Mouse (Mus musculus) embryonic facial prominence, embryonic 10.5 days (tissue): ENCODE data around the gene Serpina3g. TPM values are rescaled to one million over a fixed set of nuclear protein-coding genes. Genes with fewer than 3 reads are reported as not detected.
A peak's percentile ranks its signal among the peaks of the same experiment; 100 is the strongest.

ENCODE experiments used
- DNase-seq: peaks from one replicate; pipeline ENCODE4 v3.0.0-alpha.2; 2017; ENCODE audit warnings: low spot score
- H3K27ac ChIP-seq: fragments of 300-500 bp; sonication (generic); replicated peaks from 2 replicates; pipeline ENCODE4 v1.5.1; 2016; ENCODE audit warnings: mild to moderate bottlenecking
- H3K27me3 ChIP-seq: fragments of 300-500 bp; sonication (generic); replicated peaks from 2 replicates; pipeline ENCODE4 v1.6.1; 2016; ENCODE audit warnings: low read depth, mild to moderate bottlenecking; ENCODE audit not compliant: poor library complexity, severe bottlenecking
- H3K36me3 ChIP-seq: fragments of 300-500 bp; sonication (generic); replicated peaks from 2 replicates; pipeline ENCODE4 v1.6.1; 2016; ENCODE audit warnings: mild to moderate bottlenecking, moderate library complexity
- H3K4me1 ChIP-seq: fragments of 300-500 bp; sonication (generic); 2 replicates; pipeline ENCODE4 v1.6.1; 2016
- H3K4me3 ChIP-seq: fragments of 300-500 bp; sonication (generic); 2 replicates; pipeline ENCODE4 v1.5.1; 2016; ENCODE audit warnings: mild to moderate bottlenecking, moderate library complexity
- H3K9me3 ChIP-seq: fragments of 300-500 bp; sonication (generic); 2 replicates; pipeline ENCODE4 v1.6.1; 2016; ENCODE audit warnings: mild to moderate bottlenecking
- WGBS: fragments of 180-500 bp; shearing (Covaris S2); methylation state at CpG from one replicate; pipeline ENCODE4 v1.1.7; 2016; 5-methylcytosine and 5-hydroxymethylcytosine counted together
- polyA plus RNA-seq: library from polyadenylated mRNA; unstranded; fragments of >200 nt; fragmentation: Nextera tagmentation; extraction: Ambion mirVana; gene quantifications from 2 replicates; pipeline ENCODE4 v1.2.1, GENCODE M21; 2016

Gene Serpina3g
- polyA plus RNA-seq, 1 experiment from 2014 or later = 0.24 TPM

- H3K4me1 ChIP-seq = peaks cover 5% of the 10 kb centered on the region; the same call in 1 of the 2 replicates
- no peak overlapping the region for H3K4me3 ChIP-seq
- H3K9me3 ChIP-seq = no peaks in the 10 kb centered on the region
- DNase-seq = no peak
- no peak overlapping the region for H3K27ac ChIP-seq
- no peaks in the 10 kb centered on the region for H3K27me3 ChIP-seq
- H3K36me3 ChIP-seq = no peaks in the 10 kb centered on the region
Observed at GRCm38 (mm10) chr12:104243307-104243706, 7.3 kb downstream of the Serpina3g start.

- no peaks in the 10 kb centered on the region for H3K27me3 ChIP-seq
- H3K9me3 ChIP-seq = no peaks in the 10 kb centered on the region
- no peak overlapping the region for H3K27ac ChIP-seq
- no peak for DNase-seq
- H3K4me3 ChIP-seq = no peak overlapping the region
- 80% methylated on average over 1 of the region's 1 CpGs for WGBS
- H3K4me1 ChIP-seq = peaks cover 5% of the 10 kb centered on the region; the same call in 1 of the 2 replicates
- H3K36me3 ChIP-seq = no peaks in the 10 kb centered on the region
Observed at GRCm38 (mm10) chr12:104245092-104245491, 9.0 kb downstream of the Serpina3g start.

- H3K27me3 ChIP-seq = no peaks in the 10 kb centered on the region
- H3K4me3 ChIP-seq = no peak overlapping the region
- H3K4me1 ChIP-seq = peaks cover 5% of the 10 kb centered on the region; the same call in 1 of the 2 replicates
- H3K27ac ChIP-seq = no peak overlapping the region
- 80% methylated on average over 3 of the region's 3 CpGs for WGBS
- H3K9me3 ChIP-seq = no peaks in the 10 kb centered on the region
- no peaks in the 10 kb centered on the region for H3K36me3 ChIP-seq
- no peak for DNase-seq
Observed at GRCm38 (mm10) chr12:104245595-104245994, 9.6 kb downstream of the Serpina3g start.

- Histone ChIP-seq H3K27ac (no peak overlapping the region), H3K4me1 (peaks cover 5% of the 10 kb centered on the region; the same call in 1 of the 2 replicates), H3K4me3 (no peak overlapping the region), H3K9me3 (no peaks in the 10 kb centered on the region), H3K27me3 (no peaks in the 10 kb centered on the region), H3K36me3 (no peaks in the 10 kb centered on the region)
- no peak for DNase-seq
Observed at GRCm38 (mm10) chr12:104247553-104248002, 11.5 kb downstream of the Serpina3g start.

- Histone ChIP-seq H3K9me3 (no peaks in the 10 kb centered on the region), H3K36me3 (no peaks in the 10 kb centered on the region), H3K27ac (no peak overlapping the region), H3K4me3 (no peak overlapping the region), H3K27me3 (no peaks in the 10 kb centered on the region), H3K4me1 (peaks cover 5% of the 10 kb centered on the region; the same call in 1 of the 2 replicates)
- 73% methylated on average over 3 of the region's 3 CpGs for WGBS
- no peak for DNase-seq
Observed at GRCm38 (mm10) chr12:104248231-104248630, 12.2 kb downstream of the Serpina3g start.

DNA sequence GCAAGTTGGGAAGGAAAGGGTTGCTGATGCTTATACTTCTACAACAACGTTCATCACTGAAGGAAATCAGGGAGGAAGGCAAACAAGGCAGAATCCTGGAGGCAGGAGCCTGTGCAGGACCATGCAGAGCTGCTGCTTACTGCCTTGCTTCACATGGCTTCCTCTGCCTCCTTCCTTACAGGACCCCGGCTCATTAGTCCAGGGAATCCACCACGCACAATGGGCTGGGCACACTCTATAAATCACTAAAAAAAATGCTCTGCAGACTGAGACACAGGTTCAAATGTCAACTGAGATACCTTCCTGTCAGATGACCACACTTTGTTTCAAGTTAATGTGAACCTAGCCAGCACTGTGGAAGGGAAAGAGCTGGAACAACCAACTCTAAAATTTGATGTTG lies 25.0 kb downstream of the Serpina3g start:
- DNase-seq = no peak
- Histone ChIP-seq H3K9me3 (no peaks in the 10 kb centered on the region), H3K4me3 (no peak overlapping the region), H3K36me3 (no peaks in the 10 kb centered on the region), H3K27me3 (no peaks in the 10 kb centered on the region), H3K27ac (no peak overlapping the region), H3K4me1 (peaks cover 10% of the 10 kb centered on the region)
- WGBS = 70% methylated on average over 3 of the region's 3 CpGs

GRCm38 (mm10) chr12:104262863-104263262 lies 26.8 kb downstream of the Serpina3g start, which contains the start of gene Serpina3i:
Serpina3i (plus strand) TSS chr12:104263122.
- H3K4me3 ChIP-seq = no peak within 1 kb of the TSS
- peaks cover 10% of the 10 kb centered on the region for H3K4me1 ChIP-seq
- no peaks in the 10 kb centered on the region for H3K27me3 ChIP-seq
- no peaks in the 10 kb centered on the region for H3K36me3 ChIP-seq
- H3K9me3 ChIP-seq = no peaks in the 10 kb centered on the region
- peak; percentile 15 for DNase-seq
- H3K27ac ChIP-seq = no peak within 1 kb of the TSS

DNA sequence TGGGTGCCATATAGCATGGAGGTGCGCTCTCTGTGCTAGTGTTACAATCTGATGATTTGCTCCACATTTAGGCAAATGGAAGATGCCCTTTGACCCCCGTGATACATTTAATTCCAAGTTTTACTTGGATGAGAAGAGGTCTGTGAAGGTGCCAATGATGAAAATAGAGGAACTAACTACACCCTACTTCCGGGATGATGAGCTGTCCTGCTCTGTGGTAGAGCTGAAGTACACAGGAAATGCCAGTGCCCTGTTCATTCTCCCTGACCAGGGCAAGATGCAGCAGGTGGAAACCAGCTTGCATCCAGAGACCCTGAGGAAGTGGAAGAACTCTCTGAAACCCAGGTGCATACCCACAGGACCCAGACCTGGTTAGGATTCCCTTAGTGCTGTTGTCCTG lies 30.3 kb downstream of the Serpina3g start:
- no peak for DNase-seq
- Histone ChIP-seq H3K4me3 (no peak overlapping the region), H3K4me1 (peaks cover 10% of the 10 kb centered on the region), H3K9me3 (no peaks in the 10 kb centered on the region), H3K27ac (no peak overlapping the region), H3K27me3 (no peaks in the 10 kb centered on the region), H3K36me3 (no peaks in the 10 kb centered on the region)
- WGBS = 80% methylated on average over 3 of the region's 3 CpGs

GRCm38 (mm10) chr12:104278216-104279055 lies 42.4 kb downstream of the Serpina3g start:
- WGBS = 83% methylated on average over 18 of the region's 18 CpGs
- DNase-seq = no peak

GRCm38 (mm10) chr12:104279056-104279435 lies 43.0 kb downstream of the Serpina3g start:
- WGBS = 16% methylated on average over 3 of the region's 3 CpGs
- H3K27me3 ChIP-seq = no peaks in the 10 kb centered on the region
- no peak overlapping the region for H3K27ac ChIP-seq
- H3K9me3 ChIP-seq = peaks cover 2% of the 10 kb centered on the region; the same call in 1 of the 2 replicates
- no peak overlapping the region for H3K4me3 ChIP-seq
- DNase-seq = peak; percentile 23
- H3K4me1 ChIP-seq = peaks cover 12% of the 10 kb centered on the region
- no peaks in the 10 kb centered on the region for H3K36me3 ChIP-seq

More at GRCm38 (mm10) chr12:104278216-104279055, 42.4 kb downstream of the Serpina3g start:
- peaks cover 2% of the 10 kb centered on the region; the same call in 1 of the 2 replicates for H3K9me3 ChIP-seq
- no peak overlapping the region for H3K27ac ChIP-seq
- peaks cover 12% of the 10 kb centered on the region for H3K4me1 ChIP-seq
- H3K27me3 ChIP-seq = no peaks in the 10 kb centered on the region
- no peak overlapping the region for H3K4me3 ChIP-seq
- H3K36me3 ChIP-seq = no peaks in the 10 kb centered on the region

DNA sequence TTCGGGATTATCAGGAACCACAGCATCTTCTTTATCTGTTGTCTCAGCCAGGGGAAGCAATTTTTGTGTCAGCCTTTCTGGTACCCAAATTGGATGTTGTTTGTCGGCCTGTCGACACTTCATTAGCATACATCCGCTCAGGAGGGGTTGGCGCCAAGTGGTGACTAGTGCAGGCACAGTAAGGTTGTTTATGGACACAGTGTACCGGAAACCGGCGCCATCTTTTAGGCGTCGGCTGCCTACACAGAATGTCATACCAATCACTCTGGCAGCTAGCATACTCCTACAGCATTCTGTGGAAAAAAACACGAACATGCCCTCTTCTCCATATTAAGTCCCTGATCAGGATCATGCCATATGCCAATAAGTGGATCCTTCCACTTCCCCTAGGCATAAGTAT lies 47.3 kb downstream of the Serpina3g start:
- WGBS = 95% methylated on average over 11 of the region's 11 CpGs
- H3K4me1 ChIP-seq = peaks cover 12% of the 10 kb centered on the region
- H3K27me3 ChIP-seq = no peaks in the 10 kb centered on the region
- no peaks in the 10 kb centered on the region for H3K36me3 ChIP-seq
- H3K27ac ChIP-seq = no peak overlapping the region
- H3K4me3 ChIP-seq = no peak overlapping the region
- no peak for DNase-seq
- H3K9me3 ChIP-seq = peaks cover 2% of the 10 kb centered on the region; the same call in 1 of the 2 replicates

DNA sequence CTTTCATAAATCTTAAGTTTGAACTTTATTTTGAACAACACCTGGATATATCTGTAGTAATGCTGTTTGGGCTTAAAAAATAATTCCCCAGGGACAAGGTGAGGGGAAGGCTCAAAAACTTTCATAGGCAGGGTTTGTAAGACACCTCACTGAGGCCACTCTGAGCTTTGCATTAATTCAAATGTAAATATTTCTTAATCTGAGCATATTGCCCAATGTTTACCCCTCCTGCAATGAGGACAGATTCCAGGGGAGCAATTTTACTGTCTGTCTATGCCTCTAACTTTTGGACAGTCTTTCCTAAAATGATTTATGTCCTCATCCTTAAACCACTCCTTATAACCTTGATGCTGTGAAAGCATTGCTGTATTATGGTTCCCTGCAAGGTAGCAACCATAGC lies 52.3 kb downstream of the Serpina3g start:
- Histone ChIP-seq H3K27ac (no peak overlapping the region), H3K4me3 (no peak overlapping the region), H3K9me3 (no peaks in the 10 kb centered on the region), H3K4me1 (no peaks in the 10 kb centered on the region), H3K36me3 (no peaks in the 10 kb centered on the region), H3K27me3 (no peaks in the 10 kb centered on the region)
- no peak for DNase-seq

DNA sequence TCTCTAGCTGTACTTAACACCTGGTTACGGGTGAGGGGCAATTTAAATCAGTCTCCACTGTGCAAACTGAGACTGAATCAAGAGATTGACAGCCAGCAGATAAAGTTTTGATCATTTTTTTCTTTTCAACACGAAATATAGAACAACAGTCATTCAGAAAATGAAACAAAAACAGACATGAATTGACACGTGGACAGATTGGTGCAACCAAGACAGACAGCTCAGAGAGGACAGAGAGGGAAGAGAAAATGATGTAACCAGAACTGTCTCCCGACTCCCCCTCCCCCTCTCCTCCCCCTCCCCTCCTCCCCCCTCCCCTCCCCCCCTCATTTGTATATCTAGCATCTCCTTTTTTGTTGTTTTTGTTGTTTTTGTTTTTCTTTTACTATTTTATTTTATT lies 53.8 kb downstream of the Serpina3g start:
- whole genome bisulfite sequencing = 62% methylated on average over 4 of the region's 4 CpGs
- no peak overlapping the region for H3K27ac ChIP-seq
- no peak for DNase-seq

More for the DNA sequence above, 53.8 kb downstream of the Serpina3g start:
- Histone ChIP-seq H3K4me1 (no peaks in the 10 kb centered on the region), H3K4me3 (no peak overlapping the region), H3K9me3 (no peaks in the 10 kb centered on the region), H3K36me3 (no peaks in the 10 kb centered on the region), H3K27me3 (no peaks in the 10 kb centered on the region)
